25 mouse cellular contexts compared by ENCODE assay signal in genomic region chr9:73258640-73259039, GRCm38 (mm10).
A peak's percentile ranks its signal among the peaks of the same experiment; 100 is the strongest.
DNase-seq lines count a peak whose midpoint lies in the region; ATAC-seq and TF ChIP-seq lines count a peak whose summit lies in the region.
"Had no signal": no experiment of that assay in that cellular context is flagged by ENCODE, and none has a peak within 500 bp of the region (broad histone marks: within the 10 kb centered on the region; RNA-seq: fewer than 3 reads in every experiment).

No protein-coding gene starts in this region.

- WGBS in cerebellum, adult 2 months = 72% methylated on average over 8 of the region's 8 CpGs
- WGBS in forebrain, postnatal 0 days = 82% methylated on average over 8 of the region's 8 CpGs
- WGBS in forebrain, embryonic 11.5 days = 90% methylated on average over 8 of the region's 8 CpGs
- WGBS in embryonic facial prominence, embryonic 12.5 days = 87% methylated on average over 8 of the region's 8 CpGs

- no peak for DNase-seq in cerebellum, adult 2 months
- DNase-seq in cerebellum, adult 11-12 months = no peak
- DNase-seq in forebrain, postnatal 0 days = no peak
- no peak for DNase-seq in forebrain, embryonic 11.5 days (ENCODE audit: low spot score)
- peak; percentile 16 for DNase-seq in retina, postnatal 7 days (ENCODE audit: low read depth, low spot score)
- DNase-seq in adrenal gland, adult (ENCODE audit: inconsistent age in 2 of 2, low spot score in 1 of 2) = no peak
- DNase-seq: adrenal gland, postnatal 14 days; gastrocnemius, postnatal 10 days; kidney, adult 2 months; kidney, postnatal 4 days; liver, embryonic 13.5 days; lung, adult 18-20 months; lung, postnatal 4 days; thymus, adult 18-20 months; thymus, postnatal 25 days had no signal

- no peak for TF ChIP-seq POLR2A in cerebellum, adult 2 months (IDR thresholded peaks at IDR 0.05; ENCODE audit: borderline replicate concordance, insufficient read depth, low read length)

- H3K27me3 ChIP-seq in cerebellum, adult 2 months (ENCODE audit: control insufficient read depth, insufficient read depth, low read length) = no peaks in the 10 kb centered on the region
- H3K27me3 ChIP-seq in forebrain, postnatal 0 days (ENCODE audit: insufficient read depth, low read length) = no peaks in the 10 kb centered on the region
- no peaks in the 10 kb centered on the region for H3K27me3 ChIP-seq in forebrain, embryonic 11.5 days (ENCODE audit: control insufficient read depth, insufficient read depth, low read length)
- H3K27me3 ChIP-seq in embryonic facial prominence, embryonic 12.5 days = no peaks in the 10 kb centered on the region
- H3K27me3 ChIP-seq: limb, embryonic 15.5 days; liver, embryonic 13.5 days; megakaryocyte, embryonic 14.5 days; midbrain, embryonic 12.5 days had no signal

- no peak overlapping the region for H3K4me2 ChIP-seq in forebrain, postnatal 0 days (ENCODE audit: low read depth)
- no peak overlapping the region for H3K4me2 ChIP-seq in forebrain, embryonic 11.5 days (ENCODE audit: low read depth, low read length, severe bottlenecking)
- no peak overlapping the region for H3K4me2 ChIP-seq in embryonic facial prominence, embryonic 12.5 days (replicated peaks)
- H3K4me2 ChIP-seq: limb, embryonic 15.5 days; liver, embryonic 13.5 days; midbrain, embryonic 12.5 days had no signal

- H3K4me3 ChIP-seq in cerebellum, adult 2 months (replicated peaks; ENCODE audit: insufficient read depth, low read depth, low read length) = no peak overlapping the region
- H3K4me3 ChIP-seq in forebrain, postnatal 0 days (ENCODE audit: low read depth, low read length) = no peak overlapping the region
- no peak overlapping the region for H3K4me3 ChIP-seq in forebrain, embryonic 11.5 days (ENCODE audit: low read depth, low read length)
- no peak overlapping the region for H3K4me3 ChIP-seq in embryonic facial prominence, embryonic 12.5 days
- H3K4me3 ChIP-seq: limb, embryonic 10.5 days; limb, embryonic 15.5 days; liver, embryonic 13.5 days; megakaryocyte, embryonic 14.5 days; midbrain, embryonic 12.5 days had no signal

- H3K9ac ChIP-seq in forebrain, postnatal 0 days = no peak overlapping the region
- H3K9ac ChIP-seq in forebrain, embryonic 11.5 days (ENCODE audit: low read length) = no peak overlapping the region
- no peak overlapping the region for H3K9ac ChIP-seq in embryonic facial prominence, embryonic 12.5 days
- H3K9ac ChIP-seq: limb, embryonic 15.5 days; liver, embryonic 13.5 days; midbrain, embryonic 12.5 days had no signal

- H3K36me3 ChIP-seq in forebrain, postnatal 0 days (ENCODE audit: insufficient read depth) = no peaks in the 10 kb centered on the region
- no peaks in the 10 kb centered on the region for H3K36me3 ChIP-seq in forebrain, embryonic 11.5 days (ENCODE audit: control insufficient read depth, insufficient read depth, low read length)
- no peaks in the 10 kb centered on the region for H3K36me3 ChIP-seq in embryonic facial prominence, embryonic 12.5 days
- H3K36me3 ChIP-seq: G1E; limb, embryonic 10.5 days; limb, embryonic 15.5 days; liver, embryonic 13.5 days; midbrain, embryonic 12.5 days had no signal

- peaks cover 6% of the 10 kb centered on the region for H3K4me1 ChIP-seq in cerebellum, adult 2 months (ENCODE audit: control insufficient read depth, insufficient read depth, low read length)
- H3K4me1 ChIP-seq in forebrain, postnatal 0 days (ENCODE audit: insufficient read depth) = no peaks in the 10 kb centered on the region
- H3K4me1 ChIP-seq in forebrain, embryonic 11.5 days (replicated peaks; ENCODE audit: control insufficient read depth, insufficient read depth, low read length) = no peaks in the 10 kb centered on the region
- H3K4me1 ChIP-seq in embryonic facial prominence, embryonic 12.5 days = no peaks in the 10 kb centered on the region
- H3K4me1 ChIP-seq: limb, embryonic 10.5 days; limb, embryonic 15.5 days; liver, embryonic 13.5 days; midbrain, embryonic 12.5 days had no signal

- H3K9me3 ChIP-seq in forebrain, postnatal 0 days (ENCODE audit: low read length) = no peaks in the 10 kb centered on the region
- H3K9me3 ChIP-seq in forebrain, embryonic 11.5 days (ENCODE audit: control insufficient read depth, low read length) = no peaks in the 10 kb centered on the region
- H3K9me3 ChIP-seq in embryonic facial prominence, embryonic 12.5 days = no peaks in the 10 kb centered on the region
- H3K9me3 ChIP-seq: G1E; limb, embryonic 10.5 days; limb, embryonic 15.5 days; liver, embryonic 13.5 days; megakaryocyte, embryonic 14.5 days; midbrain, embryonic 12.5 days had no signal

- peak overlapping the region; percentile 47; the same call in 1 of the 2 replicates for H3K27ac ChIP-seq in cerebellum, adult 2 months (ENCODE audit: insufficient read depth, low read length)
- no peak overlapping the region for H3K27ac ChIP-seq in forebrain, postnatal 0 days (ENCODE audit: low read depth, low read length)
- H3K27ac ChIP-seq in forebrain, embryonic 11.5 days (ENCODE audit: low read depth, low read length) = no peak overlapping the region
- H3K27ac ChIP-seq in embryonic facial prominence, embryonic 12.5 days = no peak overlapping the region
- H3K27ac ChIP-seq: limb, embryonic 10.5 days; limb, embryonic 15.5 days; liver, embryonic 13.5 days; midbrain, embryonic 12.5 days; stomach, postnatal 0 days had no signal

- ATAC-seq in forebrain, postnatal 0 days = peak; percentile 67
- ATAC-seq in forebrain, embryonic 11.5 days (replicated peaks; ENCODE audit: low FRiP score) = no peak
- ATAC-seq in embryonic facial prominence, embryonic 12.5 days (ENCODE audit: insufficient number of reproducible peaks, insufficient read depth, low FRiP score, low TSS enrichment) = peak; percentile 41; the same call in 1 of the 2 replicates
- ATAC-seq: hindbrain, embryonic 16.5 days; lung, postnatal 0 days; Patski had no signal

- no peak for TF ChIP-seq CTCF in cerebellum, adult 2 months (IDR thresholded peaks at IDR 0.05; ENCODE audit: borderline replicate concordance, insufficient read depth, low read depth, low read length)
- no peak for TF ChIP-seq CTCF in forebrain, postnatal 0 days (IDR thresholded peaks at IDR 0.05; ENCODE audit: low read depth)
